Mouse (Mus musculus) lung, adult 2 months (tissue): ENCODE results near the gene Kpnb1.

Experiments used
- CTCF ChIP-seq: fragments of 200-500 bp; IDR thresholded peaks from 2 replicates; pipeline ENCODE4 v1.5.1; 2011; ENCODE audit warnings: mild to moderate bottlenecking, low read length, control low read depth; ENCODE audit not compliant: insufficient read depth
- POLR2A ChIP-seq: fragments of 200-500 bp; IDR thresholded peaks from 2 replicates; pipeline ENCODE4 v1.6.1; 2011; ENCODE audit warnings: low read depth, mild to moderate bottlenecking, control low read depth, low read length, borderline replicate concordance; ENCODE audit errors: extremely low read depth

DNA sequence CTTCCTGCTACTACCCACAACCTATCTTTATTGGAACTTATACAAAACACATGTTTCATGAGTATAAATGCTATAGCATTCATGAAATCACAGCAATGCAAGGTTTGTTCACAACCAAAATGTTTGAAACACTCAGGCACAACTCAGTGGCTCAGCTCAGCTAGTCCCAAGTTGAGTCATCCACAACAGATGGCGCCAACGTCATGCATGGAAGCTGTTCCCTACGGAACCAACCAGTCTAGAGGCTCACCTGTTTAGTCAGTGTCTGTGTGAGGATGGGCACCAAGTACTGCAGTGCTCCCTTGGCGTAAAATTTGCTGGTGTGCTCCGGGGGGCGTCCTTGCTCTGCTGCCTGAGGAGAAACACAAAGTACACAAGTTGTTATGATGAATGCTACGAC lies 12.2 kb downstream of the Kpnb1 start:
- no peak for TF ChIP-seq CTCF
- no peak for TF ChIP-seq POLR2A
